Mouse (Mus musculus) A20 (cell line): ENCODE data around the gene 4930579G24Rik.

ENCODE experiments used
- DNase-seq: peaks from one replicate; pipeline ENCODE4 v3.0.0-alpha.2; 2011; ENCODE audit warnings: low read depth, low spot score

4930579G24Rik gene

GRCm38 (mm10) chr3:79628561-79629415 lies at the start of gene 4930579G24Rik:
4930579G24Rik (plus strand) TSS chr3:79629079.
- peak; percentile 99 for DNase-seq

- no peak for DNase-seq
Observed at GRCm38 (mm10) chr3:79579891-79580575, 48.8 kb upstream of the 4930579G24Rik start.

GRCm38 (mm10) chr3:79586804-79587203 lies 42.1 kb upstream of the 4930579G24Rik start:
- peak; percentile 90 for DNase-seq

GRCm38 (mm10) chr3:79589671-79590070 lies 39.2 kb upstream of the 4930579G24Rik start:
- DNase-seq: no peak

GRCm38 (mm10) chr3:79590863-79591792 lies 37.8 kb upstream of the 4930579G24Rik start, which contains the start of gene Ppid:
Ppid (plus strand) TSS chr3:79591342.
- DNase-seq: peak; percentile 92

GRCm38 (mm10) chr3:79591793-79592471 lies 36.9 kb upstream of the 4930579G24Rik start:
- DNase-seq: peak; percentile 57

- DNase-seq: no peak
Observed at GRCm38 (mm10) chr3:79595468-79595867, 33.4 kb upstream of the 4930579G24Rik start.

GRCm38 (mm10) chr3:79609886-79610285 lies 19.0 kb upstream of the 4930579G24Rik start:
- no peak for DNase-seq

- DNase-seq: peak; percentile 68
Observed at GRCm38 (mm10) chr3:79627484-79628181, 1.2 kb upstream of the 4930579G24Rik start.

GRCm38 (mm10) chr3:79628182-79628560 lies 708 bp upstream of the 4930579G24Rik start:
- DNase-seq: no peak

GRCm38 (mm10) chr3:79629416-79629730 lies 494 bp downstream of the 4930579G24Rik start, which contains the start of gene Etfdh:
Etfdh (minus strand) TSS chr3:79629500.
- no peak for DNase-seq

GRCm38 (mm10) chr3:79652129-79652528 lies 23.2 kb downstream of the 4930579G24Rik start:
- DNase-seq: no peak

GRCm38 (mm10) chr3:79656682-79657081 lies 27.8 kb downstream of the 4930579G24Rik start:
- DNase-seq: no peak

GRCm38 (mm10) chr3:79664787-79665408 lies 36.0 kb downstream of the 4930579G24Rik start:
- DNase-seq: peak; percentile 77

- DNase-seq: no peak
Observed at GRCm38 (mm10) chr3:79670556-79670955, 41.7 kb downstream of the 4930579G24Rik start.

- no peak for DNase-seq
Observed at GRCm38 (mm10) chr3:79672188-79672587, 43.3 kb downstream of the 4930579G24Rik start.

GRCm38 (mm10) chr3:79673082-79673481 lies 44.2 kb downstream of the 4930579G24Rik start:
- peak; percentile 55 for DNase-seq

- no peak for DNase-seq
Observed at GRCm38 (mm10) chr3:79674641-79675040, 45.8 kb downstream of the 4930579G24Rik start.

- DNase-seq: no peak
Observed at GRCm38 (mm10) chr3:79676411-79676810, 47.5 kb downstream of the 4930579G24Rik start.
